Mouse (Mus musculus): Measurements from ENCODE around the gene Cyth1. TPM values are rescaled to one million over a fixed set of nuclear protein-coding genes. Genes with fewer than 3 reads are reported as not detected.

The Cyth1 gene
- polyA plus RNA-seq, 1 experiment from 2014 or later = 30.7 TPM

Other genes starting within 250 kb of the Cyth1 start
- gene Dnah17, start 118.0 kb downstream of the Cyth1 start, polyA plus RNA-seq (2015; fragmentation: Nextera tagmentation; extraction: Ambion mirVana) = 0.19 and 0.34 TPM in 2 replicates
- 16.3 and 16.8 TPM in 2 replicates for gene Usp36, start 41.7 kb upstream of the Cyth1 start, polyA plus RNA-seq (2015; fragmentation: Nextera tagmentation; extraction: Ambion mirVana)
- gene Cep295nl, start 93.9 kb upstream of the Cyth1 start, polyA plus RNA-seq (2015; fragmentation: Nextera tagmentation; extraction: Ambion mirVana) = 0.17 and 0.22 TPM in 2 replicates
- 37.2 and 42.2 TPM in 2 replicates for gene Timp2, start 107.1 kb upstream of the Cyth1 start, polyA plus RNA-seq (2015; fragmentation: Nextera tagmentation; extraction: Ambion mirVana)
- gene Lgals3bp, start 153.5 kb upstream of the Cyth1 start, polyA plus RNA-seq (2015; fragmentation: Nextera tagmentation; extraction: Ambion mirVana) = 1.7 and 2.3 TPM in 2 replicates
- gene Cant1, start 170.5 kb upstream of the Cyth1 start, polyA plus RNA-seq (2015; fragmentation: Nextera tagmentation; extraction: Ambion mirVana) = 23.5 and 26.0 TPM in 2 replicates
- gene C1qtnf1, start 179.6 kb upstream of the Cyth1 start, polyA plus RNA-seq (2015; fragmentation: Nextera tagmentation; extraction: Ambion mirVana) = 2.5 and 2.8 TPM in 2 replicates
- gene Engase, start 228.2 kb upstream of the Cyth1 start, polyA plus RNA-seq (2015; fragmentation: Nextera tagmentation; extraction: Ambion mirVana) = 6.3 and 6.4 TPM in 2 replicates

Data from midbrain, embryonic 13.5 days (tissue).